ENCODE assay signal across 9 mouse cellular contexts in the genomic region with DNA sequence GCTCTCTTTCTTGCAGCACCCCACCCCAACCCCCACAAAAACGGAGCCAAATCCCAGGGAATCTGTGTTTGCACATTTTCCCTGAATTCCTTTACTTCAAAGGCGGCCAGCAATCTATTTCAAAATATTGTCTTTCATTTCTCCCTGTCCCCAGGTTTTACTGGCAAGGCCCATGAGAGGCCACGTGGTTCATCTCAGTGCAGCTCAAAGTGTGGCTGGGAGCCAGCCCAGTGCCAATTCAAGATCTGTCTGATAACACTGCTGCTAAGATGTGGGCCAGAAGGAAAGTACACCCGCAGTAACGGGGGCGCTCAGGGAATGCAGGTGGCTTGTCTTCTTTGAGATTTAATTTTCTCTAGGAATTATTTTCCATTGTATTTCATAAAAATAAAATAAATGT. TPM values are rescaled to one million over a fixed set of nuclear protein-coding genes. Genes with fewer than 3 reads are reported as not detected.
DNase-seq lines count a peak whose midpoint lies in the region; ATAC-seq lines count a peak whose summit lies in the region.
"Had no signal": no experiment of that assay in that cellular context is flagged by ENCODE, and none has a peak within 500 bp of the region (broad histone marks: within the 10 kb centered on the region; RNA-seq: fewer than 3 reads in every experiment).

No protein-coding gene starts in this region.

- peaks cover 3% of the 10 kb centered on the region; the same call in 1 of the 2 replicates for H3K36me3 ChIP-seq in embryonic facial prominence, embryonic 15.5 days
- no peaks in the 10 kb centered on the region for H3K36me3 ChIP-seq in liver, embryonic 13.5 days
- H3K36me3 ChIP-seq in neural tube, embryonic 14.5 days (ENCODE audit: control insufficient read depth, insufficient read depth, low read length) = peaks cover 16% of the 10 kb centered on the region

- ATAC-seq in cerebellum, adult (ENCODE audit: insufficient number of reproducible peaks, low FRiP score, low TSS enrichment) = no peak
- ATAC-seq in embryonic facial prominence, embryonic 15.5 days (ENCODE audit: insufficient number of reproducible peaks, low FRiP score, low TSS enrichment, low read depth) = no peak
- ATAC-seq in liver, embryonic 13.5 days (ENCODE audit: low read depth) = no peak
- no peak for ATAC-seq in neural tube, embryonic 14.5 days (ENCODE audit: low read depth)
- ATAC-seq in monocyte, adult 5-6 weeks (replicated peaks; ENCODE audit: insufficient number of reproducible peaks, low FRiP score, low TSS enrichment, poor library complexity, severe bottlenecking) = no peak

- peak overlapping the region; percentile 90 for H3K4me2 ChIP-seq in embryonic facial prominence, embryonic 15.5 days (replicated peaks)
- peak overlapping the region; percentile 74 for H3K4me2 ChIP-seq in liver, embryonic 13.5 days
- peak overlapping the region; percentile 62 for H3K4me2 ChIP-seq in neural tube, embryonic 14.5 days (ENCODE audit: low read depth, low read length)

- peak overlapping the region; percentile 48 for H3K4me3 ChIP-seq in embryonic facial prominence, embryonic 15.5 days (replicated peaks)
- peak overlapping the region; percentile 48 for H3K4me3 ChIP-seq in liver, embryonic 13.5 days (replicated peaks)
- peak overlapping the region; percentile 29 for H3K4me3 ChIP-seq in neural tube, embryonic 14.5 days (ENCODE audit: low read depth, low read length)

- H3K4me1 ChIP-seq in embryonic facial prominence, embryonic 15.5 days = peaks cover 19% of the 10 kb centered on the region
- H3K4me1 ChIP-seq in liver, embryonic 13.5 days (replicated peaks) = peaks cover 16% of the 10 kb centered on the region
- peaks cover 9% of the 10 kb centered on the region; the same call in 1 of the 2 replicates for H3K4me1 ChIP-seq in neural tube, embryonic 14.5 days (ENCODE audit: control insufficient read depth, insufficient read depth, low read length)

- 13% methylated on average over 6 of the region's 6 CpGs for WGBS in embryonic facial prominence, embryonic 15.5 days
- WGBS in liver, embryonic 13.5 days (ENCODE audit: insufficient replicate concordance) = 24% methylated on average over 6 of the region's 6 CpGs
- WGBS in neural tube, embryonic 14.5 days = 25% methylated on average over 6 of the region's 6 CpGs

- H3K27me3 ChIP-seq in embryonic facial prominence, embryonic 15.5 days = no peaks in the 10 kb centered on the region
- peaks cover 22% of the 10 kb centered on the region for H3K27me3 ChIP-seq in liver, embryonic 13.5 days
- H3K27me3 ChIP-seq in neural tube, embryonic 14.5 days (ENCODE audit: control insufficient read depth, insufficient read depth, low read length) = no peaks in the 10 kb centered on the region

- H3K27ac ChIP-seq in embryonic facial prominence, embryonic 15.5 days (replicated peaks) = no peak overlapping the region
- no peak overlapping the region for H3K27ac ChIP-seq in liver, embryonic 13.5 days
- H3K27ac ChIP-seq in neural tube, embryonic 14.5 days (ENCODE audit: low read depth, low read length) = 0 out of 2 replicates have a peak overlapping the region, but pooled peaks have one; percentile 22

- H3K9ac ChIP-seq in embryonic facial prominence, embryonic 15.5 days = peak overlapping the region; percentile 16
- no peak overlapping the region for H3K9ac ChIP-seq in liver, embryonic 13.5 days
- peak overlapping the region; percentile 50 for H3K9ac ChIP-seq in neural tube, embryonic 14.5 days (replicated peaks; ENCODE audit: low read depth, low read length)

- peak; percentile 74 for DNase-seq in cerebellum, adult 11 months
- DNase-seq in MEL-GATA-1-ER (ENCODE audit: extremely low read depth, low read depth) = peak; percentile 8
- DNase-seq in kidney, adult 8-10 months = peak; percentile 44 to 45
- no peak for DNase-seq in liver, embryonic 13.5 days

- no peaks in the 10 kb centered on the region for H3K9me3 ChIP-seq in embryonic facial prominence, embryonic 15.5 days (replicated peaks)
- H3K9me3 ChIP-seq in liver, embryonic 13.5 days (replicated peaks) = no peaks in the 10 kb centered on the region
- H3K9me3 ChIP-seq in neural tube, embryonic 14.5 days (ENCODE audit: control insufficient read depth, low read length) = no peaks in the 10 kb centered on the region

RNA-seq across cellular contexts. Expression of a gene that starts 27.5 kb away (rescaled TPM):
- 2.4 and 6.4 TPM in 2 replicates for polyA plus RNA-seq in embryonic facial prominence, embryonic 15.5 days (2015; fragmentation: Nextera tagmentation; extraction: Ambion mirVana)
- polyA plus RNA-seq in liver, embryonic 13.5 days (2015; fragmentation: Nextera tagmentation; extraction: Ambion mirVana) = 0.45 and 0.60 TPM in 2 replicates
- 4.5 and 4.8 TPM in 2 replicates for polyA plus RNA-seq in neural tube, embryonic 14.5 days (2014; fragmentation: Nextera tagmentation; extraction: Ambion mirVana)
- not detected in 3 replicates for total RNA-seq in monocyte, adult 5-6 weeks (2017)
- polyA plus RNA-seq: erythroblast, embryonic 14.5 days had no signal

RNA-seq across cellular contexts. Expression of a gene that starts 56.5 kb away (rescaled TPM):
- polyA plus RNA-seq in embryonic facial prominence, embryonic 15.5 days (2015; fragmentation: Nextera tagmentation; extraction: Ambion mirVana) = 4.0 and 4.2 TPM in 2 replicates
- polyA plus RNA-seq in liver, embryonic 13.5 days (2015; fragmentation: Nextera tagmentation; extraction: Ambion mirVana) = 0.13 TPM in 2 replicates
- 33.1 and 39.8 TPM in 2 replicates for polyA plus RNA-seq in neural tube, embryonic 14.5 days (2014; fragmentation: Nextera tagmentation; extraction: Ambion mirVana)
- not detected in 3 replicates for total RNA-seq in monocyte, adult 5-6 weeks (2017)
- polyA plus RNA-seq: erythroblast, embryonic 14.5 days had no signal
